Mouse (Mus musculus): ENCODE measurements around the gene Tmem223. TPM values are rescaled to one million over a fixed set of nuclear protein-coding genes. Genes with fewer than 3 reads are reported as not detected.
A peak's percentile ranks its signal among the peaks of the same experiment; 100 is the strongest.

Gene Tmem223
- polyA plus RNA-seq, 1 experiment from 2014 or later = 270 TPM

DNA sequence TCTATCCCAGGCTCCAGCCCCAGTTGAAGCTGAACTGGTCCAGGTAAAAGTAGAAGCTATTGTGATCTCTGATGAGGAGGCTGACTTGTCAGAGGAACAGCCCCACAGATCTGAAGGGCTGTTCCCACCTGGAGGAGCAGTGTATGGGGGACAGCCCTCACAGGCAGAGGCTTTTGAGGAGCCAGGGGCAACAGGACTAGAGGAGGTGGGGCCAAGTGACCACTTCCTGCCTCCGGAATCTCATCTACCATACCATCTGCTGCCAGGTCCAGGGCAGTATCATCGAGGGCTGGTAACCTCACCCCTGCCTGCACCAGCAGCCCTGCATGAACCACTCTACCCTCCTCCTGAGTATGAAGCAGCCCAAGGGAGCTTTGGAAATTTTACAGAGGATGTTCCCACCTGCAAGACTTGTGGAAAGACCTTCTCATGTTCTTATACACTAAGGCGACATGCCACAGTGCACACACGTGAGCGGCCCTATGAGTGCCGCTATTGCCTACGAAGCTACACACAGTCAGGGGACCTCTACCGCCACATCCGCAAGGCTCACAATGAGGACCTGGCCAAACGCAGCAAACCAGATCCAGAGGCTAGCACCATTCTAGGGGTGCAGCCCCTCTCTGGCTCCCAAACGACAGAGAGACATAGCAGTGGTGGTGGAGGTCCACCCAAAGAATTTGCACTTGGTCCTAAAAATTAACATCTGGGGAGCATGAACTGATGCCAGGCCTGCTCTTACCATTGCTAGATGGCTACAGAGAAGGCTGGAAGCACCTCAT lies 33.3 kb downstream of the Tmem223 start:
- Histone ChIP-seq H3K9ac (replicated peaks; ENCODE audit: low read length) (no peak overlapping the region), H3K4me1 (ENCODE audit: control insufficient read depth, insufficient read depth, low read length) (peaks cover 9% of the 10 kb centered on the region; the same call in 1 of the 2 replicates), H3K4me2 (ENCODE audit: low read length) (no peak overlapping the region), H3K9me3 (ENCODE audit: control insufficient read depth, low read length) (no peaks in the 10 kb centered on the region), H3K27ac (replicated peaks; ENCODE audit: low read depth, low read length) (no peak overlapping the region), H3K36me3 (ENCODE audit: control insufficient read depth, insufficient read depth, low read length) (peaks cover 43% of the 10 kb centered on the region), H3K27me3 (ENCODE audit: control insufficient read depth, insufficient read depth, low read length) (no peaks in the 10 kb centered on the region), H3K4me3 (replicated peaks; ENCODE audit: low read depth, low read length) (no peak overlapping the region)
- DNase-seq (no peak), ATAC-seq (ENCODE audit: low FRiP score, low TSS enrichment) (no peak)
- 94% methylated on average over 11 of the region's 11 CpGs for WGBS

DNA sequence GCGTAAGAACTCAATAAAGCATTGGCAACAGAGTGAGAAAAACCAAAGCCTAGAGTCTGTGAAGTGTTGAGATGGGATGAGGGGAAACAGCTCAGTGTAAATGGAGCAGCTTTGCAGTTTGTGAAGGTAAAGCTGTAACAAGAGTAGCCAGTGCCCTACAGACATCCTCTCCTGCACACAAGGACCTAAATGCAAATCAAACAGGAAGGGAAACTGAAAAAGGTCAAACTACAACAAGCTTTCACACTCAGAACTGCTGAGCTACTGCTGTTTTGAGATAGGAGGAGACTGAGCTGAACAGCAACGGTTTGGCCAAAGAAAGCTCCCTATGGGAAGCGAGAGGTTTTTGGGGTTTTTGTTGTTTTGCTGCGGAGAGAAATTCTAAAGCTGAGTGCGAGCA lies 36.0 kb downstream of the Tmem223 start:
- H3K4me1 ChIP-seq (ENCODE audit: control insufficient read depth, insufficient read depth, low read length) = peaks cover 6% of the 10 kb centered on the region; the same call in 1 of the 2 replicates
- no peak overlapping the region for H3K4me3 ChIP-seq (replicated peaks; ENCODE audit: low read depth, low read length)
- WGBS = 95% methylated on average over 5 of the region's 5 CpGs
- no peak overlapping the region for H3K4me2 ChIP-seq (ENCODE audit: low read length)
- H3K27ac ChIP-seq (replicated peaks; ENCODE audit: low read depth, low read length) = no peak overlapping the region
- no peak overlapping the region for H3K9ac ChIP-seq (replicated peaks; ENCODE audit: low read length)
- ATAC-seq (ENCODE audit: low FRiP score, low TSS enrichment) = no peak
- H3K27me3 ChIP-seq (ENCODE audit: control insufficient read depth, insufficient read depth, low read length) = no peaks in the 10 kb centered on the region
- H3K9me3 ChIP-seq (ENCODE audit: control insufficient read depth, low read length) = no peaks in the 10 kb centered on the region
- H3K36me3 ChIP-seq (ENCODE audit: control insufficient read depth, insufficient read depth, low read length) = peaks cover 64% of the 10 kb centered on the region
- no peak for DNase-seq

DNA sequence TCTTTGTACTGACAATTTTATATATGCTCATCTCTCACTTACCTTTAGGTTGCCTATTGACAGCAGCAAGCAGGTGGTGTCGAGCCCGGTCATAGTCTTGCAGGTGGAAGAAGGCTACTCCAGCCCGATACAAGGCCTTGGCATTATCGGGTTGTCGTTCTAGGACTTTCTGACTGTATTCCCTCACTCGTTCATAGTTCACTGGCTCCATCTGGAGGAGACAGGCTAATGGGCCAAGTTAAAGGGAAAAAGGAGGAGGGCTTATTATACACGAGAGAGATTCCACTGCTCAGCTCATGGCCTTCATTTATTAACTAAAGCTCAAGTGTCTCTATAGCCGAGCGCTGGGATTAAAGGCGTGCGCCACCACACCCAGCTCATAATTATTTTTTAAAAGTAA lies 45.0 kb downstream of the Tmem223 start:
- DNase-seq = no peak
- peaks cover 53% of the 10 kb centered on the region for H3K36me3 ChIP-seq (ENCODE audit: control insufficient read depth, insufficient read depth, low read length)

DNA sequence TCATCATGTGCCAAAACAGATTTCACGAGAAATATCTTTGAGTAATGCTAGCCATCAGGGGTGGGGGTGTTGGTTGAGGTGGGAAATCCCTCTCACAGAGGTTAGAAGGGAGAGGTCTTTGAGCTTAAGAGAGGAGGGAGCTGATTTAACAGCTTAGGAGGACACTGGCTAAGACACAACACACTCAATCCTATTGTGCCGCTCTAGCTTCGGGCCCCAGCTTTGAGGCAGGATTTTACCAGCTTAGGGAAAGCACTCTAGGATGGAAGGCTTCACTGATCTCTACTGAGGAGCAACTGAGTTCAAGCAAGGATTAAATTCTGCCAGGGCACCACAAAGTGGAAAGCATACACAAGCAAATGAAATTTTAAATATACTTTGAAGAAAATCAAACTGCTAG lies 46.2 kb downstream of the Tmem223 start:
- Histone ChIP-seq H3K4me2 (ENCODE audit: low read length) (peak overlapping the region; percentile 79), H3K9me3 (ENCODE audit: control insufficient read depth, low read length) (no peaks in the 10 kb centered on the region), H3K4me3 (replicated peaks; ENCODE audit: low read depth, low read length) (0 out of 2 replicates have a peak overlapping the region, but pooled peaks have one; percentile 10), H3K9ac (replicated peaks; ENCODE audit: low read length) (peak overlapping the region; percentile 34; the same call in 1 of the 2 replicates), H3K27ac (replicated peaks; ENCODE audit: low read depth, low read length) (no peak overlapping the region), H3K36me3 (ENCODE audit: control insufficient read depth, insufficient read depth, low read length) (peaks cover 44% of the 10 kb centered on the region), H3K27me3 (ENCODE audit: control insufficient read depth, insufficient read depth, low read length) (no peaks in the 10 kb centered on the region), H3K4me1 (ENCODE audit: control insufficient read depth, insufficient read depth, low read length) (peaks cover 29% of the 10 kb centered on the region)
- DNase-seq (no peak), ATAC-seq (ENCODE audit: low FRiP score, low TSS enrichment) (no peak)
- WGBS = 33% methylated on average over 3 of the region's 3 CpGs

More for the DNA sequence above, 45.0 kb downstream of the Tmem223 start:
- WGBS = 81% methylated on average over 11 of the region's 11 CpGs
- Histone ChIP-seq H3K4me2 (ENCODE audit: low read length) (no peak overlapping the region), H3K4me1 (ENCODE audit: control insufficient read depth, insufficient read depth, low read length) (peaks cover 20% of the 10 kb centered on the region), H3K9ac (replicated peaks; ENCODE audit: low read length) (0 out of 2 replicates have a peak overlapping the region, but pooled peaks have one; percentile 4), H3K9me3 (ENCODE audit: control insufficient read depth, low read length) (no peaks in the 10 kb centered on the region), H3K27me3 (ENCODE audit: control insufficient read depth, insufficient read depth, low read length) (no peaks in the 10 kb centered on the region), H3K27ac (replicated peaks; ENCODE audit: low read depth, low read length) (no peak overlapping the region), H3K4me3 (replicated peaks; ENCODE audit: low read depth, low read length) (no peak overlapping the region)
- no peak for ATAC-seq (ENCODE audit: low FRiP score, low TSS enrichment)

DNA sequence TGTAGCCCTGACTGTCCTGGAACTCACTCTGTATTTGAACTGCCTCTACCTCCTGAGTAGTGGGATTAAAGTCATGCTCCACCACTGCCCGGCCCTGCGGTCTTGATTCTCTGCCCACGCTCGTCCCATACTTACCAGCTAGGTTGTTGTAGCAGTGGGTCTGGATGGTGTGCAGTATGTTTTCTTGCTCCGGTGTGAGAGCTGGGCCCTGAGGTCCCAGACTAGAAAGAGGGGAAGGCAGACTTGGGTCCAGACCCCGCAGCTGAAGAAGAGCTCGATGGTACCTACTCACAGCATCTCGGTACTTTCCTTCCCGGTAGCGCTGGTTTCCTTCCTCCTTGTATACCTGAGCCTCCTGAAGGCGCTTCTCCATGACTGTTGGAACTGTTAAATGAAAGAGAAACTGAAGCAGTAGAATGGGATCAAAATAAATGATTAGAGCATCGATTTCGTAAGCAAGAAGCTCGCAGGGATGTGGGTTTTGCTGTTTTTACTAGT lies 47.6 kb downstream of the Tmem223 start:
- DNase-seq = no peak
- Histone ChIP-seq H3K27me3 (ENCODE audit: control insufficient read depth, insufficient read depth, low read length) (no peaks in the 10 kb centered on the region), H3K4me3 (replicated peaks; ENCODE audit: low read depth, low read length) (peak overlapping the region; percentile 98), H3K36me3 (ENCODE audit: control insufficient read depth, insufficient read depth, low read length) (peaks cover 38% of the 10 kb centered on the region), H3K9me3 (ENCODE audit: control insufficient read depth, low read length) (no peaks in the 10 kb centered on the region), H3K4me2 (ENCODE audit: low read length) (peak overlapping the region; percentile 79), H3K9ac (replicated peaks; ENCODE audit: low read length) (peak overlapping the region; percentile 92), H3K27ac (replicated peaks; ENCODE audit: low read depth, low read length) (peak overlapping the region; percentile 94), H3K4me1 (ENCODE audit: control insufficient read depth, insufficient read depth, low read length) (peaks cover 37% of the 10 kb centered on the region)
- ATAC-seq (ENCODE audit: low FRiP score, low TSS enrichment) = no peak
- 29% methylated on average over 14 of the region's 14 CpGs for WGBS

DNA sequence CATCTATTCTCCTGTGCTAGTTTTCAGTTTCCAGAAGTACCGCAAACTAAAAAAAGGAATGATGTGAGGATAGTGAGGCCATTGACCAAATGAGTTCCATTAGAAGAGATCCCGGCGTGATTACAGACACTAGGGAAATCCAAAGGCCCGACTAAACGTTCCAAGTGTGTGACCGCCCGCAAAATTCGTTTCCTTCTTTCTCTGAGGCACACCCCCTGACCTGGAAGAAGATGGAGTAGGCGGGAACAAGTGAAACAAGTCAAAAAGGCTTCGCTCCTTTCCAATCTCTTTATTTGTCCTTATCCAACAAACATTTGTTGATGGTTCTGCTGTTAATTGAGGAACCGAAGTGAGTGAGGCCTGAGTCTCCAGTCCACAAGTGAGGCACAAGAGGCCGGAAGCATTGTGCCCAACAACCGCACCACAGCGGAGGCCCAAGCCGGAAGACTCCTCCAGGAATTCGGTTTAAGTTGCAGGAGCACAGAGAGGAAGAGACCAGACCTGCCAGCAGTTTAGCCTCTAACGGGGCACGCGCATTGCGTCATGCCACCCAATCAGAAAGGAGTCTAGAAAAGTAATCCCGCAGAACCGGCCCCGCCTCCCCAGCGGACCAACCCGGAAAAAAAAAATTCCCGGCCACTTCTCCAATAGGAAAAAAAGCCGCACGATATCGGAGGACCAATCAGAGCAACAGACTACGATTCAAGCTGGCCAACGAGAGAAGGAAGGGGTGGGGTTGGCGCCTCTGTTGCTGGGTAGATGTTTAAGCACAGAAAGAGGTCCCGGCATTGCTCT lies 48.2 kb downstream of the Tmem223 start, which contains the start of gene Ttc9c:
TSS of gene Ttc9c (minus strand) at position 533 of the 795 bp plus-strand sequence.
- H3K9me3 ChIP-seq (ENCODE audit: control insufficient read depth, low read length) = no peaks in the 10 kb centered on the region
- H3K27me3 ChIP-seq (ENCODE audit: control insufficient read depth, insufficient read depth, low read length) = no peaks in the 10 kb centered on the region
- WGBS = under 1% methylated on average over 33 of the region's 33 CpGs
- H3K4me1 ChIP-seq (ENCODE audit: control insufficient read depth, insufficient read depth, low read length) = peaks cover 37% of the 10 kb centered on the region
- peak within 1 kb of the TSS; percentile 98 for H3K4me3 ChIP-seq (replicated peaks; ENCODE audit: low read depth, low read length)
- peak within 1 kb of the TSS; percentile 79 for H3K4me2 ChIP-seq (ENCODE audit: low read length)
- ATAC-seq (ENCODE audit: low FRiP score, low TSS enrichment) (peak; percentile 94), DNase-seq (peak; percentile 99)
- peaks cover 38% of the 10 kb centered on the region for H3K36me3 ChIP-seq (ENCODE audit: control insufficient read depth, insufficient read depth, low read length)
- peak within 1 kb of the TSS; percentile 94 for H3K27ac ChIP-seq (replicated peaks; ENCODE audit: low read depth, low read length)
- H3K9ac ChIP-seq (replicated peaks; ENCODE audit: low read length) = peak within 1 kb of the TSS; percentile 92

DNA sequence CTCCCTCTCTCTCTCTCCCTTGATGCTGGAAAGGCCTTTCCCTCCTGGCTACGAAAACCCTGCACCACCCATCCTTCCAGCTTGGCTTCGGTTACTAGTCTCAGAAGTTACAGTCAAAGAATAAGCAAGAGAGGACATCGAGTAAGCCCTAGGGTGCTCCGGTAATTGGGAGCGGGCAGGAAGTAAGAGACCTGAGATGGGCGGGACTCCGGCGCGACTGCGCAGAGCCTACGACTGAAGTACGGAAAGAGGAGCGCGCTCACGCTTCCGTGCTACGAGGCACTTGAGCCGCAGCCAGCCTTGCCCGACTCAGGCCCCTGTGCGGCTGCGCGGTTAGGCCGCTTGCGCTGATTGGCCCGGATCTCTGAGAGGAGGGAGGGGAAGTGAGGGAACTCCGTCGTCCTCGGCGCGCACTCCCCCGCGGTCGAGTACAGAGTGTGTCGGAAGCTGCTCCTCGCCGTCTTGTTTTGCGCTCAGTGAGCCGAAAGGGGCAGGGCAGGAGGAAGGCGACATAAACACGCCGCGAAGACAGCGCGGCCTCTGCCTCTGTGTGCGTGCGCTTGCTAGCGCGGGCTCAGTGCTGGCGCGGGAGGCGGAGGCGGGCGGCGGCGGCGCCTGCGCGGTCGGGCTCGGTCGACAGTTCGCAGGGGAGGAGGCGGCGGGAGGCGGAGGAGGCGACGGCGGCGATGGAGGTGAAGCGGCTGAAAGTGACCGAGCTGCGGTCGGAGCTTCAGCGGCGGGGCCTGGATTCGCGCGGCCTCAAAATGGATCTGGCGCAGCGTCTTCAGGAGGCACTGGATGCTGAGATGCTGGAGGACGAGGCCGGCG lies 49.0 kb downstream of the Tmem223 start, which contains the start of gene Hnrnpul2:
TSS of gene Hnrnpul2 (plus strand) at position 415 of the 828 bp plus-strand sequence.
- peak within 1 kb of the TSS; percentile 94 for H3K27ac ChIP-seq (replicated peaks; ENCODE audit: low read depth, low read length)
- H3K4me3 ChIP-seq (replicated peaks; ENCODE audit: low read depth, low read length) = peak within 1 kb of the TSS; percentile 98
- H3K9me3 ChIP-seq (ENCODE audit: control insufficient read depth, low read length) = no peaks in the 10 kb centered on the region
- ATAC-seq (ENCODE audit: low FRiP score, low TSS enrichment) (peak; percentile 96), DNase-seq (peak; percentile 99)
- under 1% methylated on average over 83 of the region's 83 CpGs for WGBS
- peak within 1 kb of the TSS; percentile 92 for H3K9ac ChIP-seq (replicated peaks; ENCODE audit: low read length)
- peak within 1 kb of the TSS; percentile 79 for H3K4me2 ChIP-seq (ENCODE audit: low read length)
- H3K4me1 ChIP-seq (ENCODE audit: control insufficient read depth, insufficient read depth, low read length) = peaks cover 37% of the 10 kb centered on the region
- H3K27me3 ChIP-seq (ENCODE audit: control insufficient read depth, insufficient read depth, low read length) = no peaks in the 10 kb centered on the region
- H3K36me3 ChIP-seq (ENCODE audit: control insufficient read depth, insufficient read depth, low read length) = peaks cover 40% of the 10 kb centered on the region

Data from midbrain, embryonic 14.5 days (tissue).